Mouse (Mus musculus): ENCODE results near the gene Pbld2. TPM values are rescaled to one million over a fixed set of nuclear protein-coding genes. Genes with fewer than 3 reads are reported as not detected.

Pbld2 gene
- polyA plus RNA-seq, 1 experiment from 2014 or later, result 0.88 TPM

DNA sequence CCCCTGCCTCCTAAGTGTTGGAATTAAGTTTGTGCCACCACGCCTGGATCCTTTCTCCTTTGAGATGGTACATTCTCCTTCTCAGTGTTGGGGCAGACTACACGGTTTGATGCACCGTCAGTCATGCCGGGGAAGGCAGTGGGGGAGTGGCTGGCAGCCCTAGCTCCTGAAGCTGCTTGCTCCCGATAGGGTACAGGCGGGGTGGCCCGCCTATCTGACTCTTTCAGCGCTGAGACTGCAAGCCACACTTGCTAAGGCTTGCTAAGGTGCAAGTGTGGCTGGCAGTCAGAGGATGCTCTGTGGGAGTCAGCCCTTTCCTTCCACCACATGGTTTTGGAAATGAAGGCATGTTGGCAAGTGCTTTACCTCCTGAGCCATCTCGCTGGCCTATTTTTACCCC lies 23.5 kb upstream of the Pbld2 start:
- no peaks in the 10 kb centered on the region for H3K4me1 ChIP-seq (replicated peaks; ENCODE audit: control insufficient read depth, insufficient read depth, low read length)
- no peak overlapping the region for H3K27ac ChIP-seq (ENCODE audit: low read depth, low read length)
- H3K9ac ChIP-seq (ENCODE audit: low read length), result no peak overlapping the region
- DNase-seq (ENCODE audit: low spot score) (no peak), ATAC-seq (replicated peaks; ENCODE audit: low FRiP score) (no peak)
- H3K27me3 ChIP-seq (ENCODE audit: control insufficient read depth, insufficient read depth, low read length), result no peaks in the 10 kb centered on the region
- H3K4me3 ChIP-seq (ENCODE audit: low read depth, low read length), result no peak overlapping the region
- H3K9me3 ChIP-seq (ENCODE audit: control insufficient read depth, low read length), result no peaks in the 10 kb centered on the region
- no peak overlapping the region for H3K4me2 ChIP-seq (ENCODE audit: low read depth, low read length, severe bottlenecking)
- WGBS, result 79% methylated on average over 9 of the region's 9 CpGs
- peaks cover 10% of the 10 kb centered on the region for H3K36me3 ChIP-seq (ENCODE audit: control insufficient read depth, insufficient read depth, low read length)

DNA sequence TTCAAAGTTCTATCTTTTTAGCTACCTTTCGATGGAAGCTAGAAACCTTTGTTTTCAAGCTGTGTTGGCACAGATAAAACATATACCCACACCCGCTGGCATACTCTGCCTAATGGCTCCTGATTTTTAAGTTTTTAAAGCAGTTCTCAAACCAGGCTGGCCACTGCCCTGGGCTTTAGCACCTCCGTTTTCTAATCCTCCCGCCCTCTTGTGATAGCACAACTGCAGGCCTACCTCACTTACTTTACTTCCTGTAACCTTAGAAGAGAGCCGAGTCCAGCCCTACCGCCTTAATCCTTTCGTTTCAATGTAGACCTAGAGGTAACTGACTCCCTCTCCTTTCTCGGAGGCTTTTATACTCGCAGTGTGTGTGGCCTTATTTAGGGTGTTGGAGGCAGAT lies 20.9 kb upstream of the Pbld2 start:
- Histone ChIP-seq H3K4me3 (ENCODE audit: low read depth, low read length) (no peak overlapping the region), H3K9ac (ENCODE audit: low read length) (no peak overlapping the region), H3K4me1 (replicated peaks; ENCODE audit: control insufficient read depth, insufficient read depth, low read length) (no peaks in the 10 kb centered on the region), H3K27ac (ENCODE audit: low read depth, low read length) (no peak overlapping the region), H3K9me3 (ENCODE audit: control insufficient read depth, low read length) (no peaks in the 10 kb centered on the region), H3K4me2 (ENCODE audit: low read depth, low read length, severe bottlenecking) (no peak overlapping the region), H3K27me3 (ENCODE audit: control insufficient read depth, insufficient read depth, low read length) (no peaks in the 10 kb centered on the region), H3K36me3 (ENCODE audit: control insufficient read depth, insufficient read depth, low read length) (peaks cover 8% of the 10 kb centered on the region)
- 77% methylated on average over 9 of the region's 9 CpGs for WGBS
- DNase-seq (ENCODE audit: low spot score) (no peak), ATAC-seq (replicated peaks; ENCODE audit: low FRiP score) (no peak)

DNA sequence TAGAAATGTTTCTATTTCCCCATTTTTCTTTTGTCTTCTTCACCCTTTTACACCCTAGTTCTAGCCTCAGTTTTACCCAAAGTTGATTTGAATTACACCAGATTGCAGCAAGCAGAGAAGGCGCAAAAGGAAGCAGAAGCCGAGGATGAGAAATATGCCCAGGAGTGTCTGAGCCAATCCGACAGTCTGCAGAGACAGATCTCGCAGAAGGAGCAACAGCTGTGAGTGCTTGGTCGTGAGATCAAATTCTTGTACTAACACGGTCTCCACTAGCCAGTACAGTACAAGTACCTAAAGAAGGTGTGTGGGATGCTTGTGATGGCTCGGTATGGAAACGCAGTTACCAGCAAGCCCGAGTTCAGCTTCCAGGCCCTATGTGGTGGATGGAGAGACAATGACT lies 19.6 kb upstream of the Pbld2 start:
- peaks cover 8% of the 10 kb centered on the region for H3K36me3 ChIP-seq (ENCODE audit: control insufficient read depth, insufficient read depth, low read length)
- WGBS, result 92% methylated on average over 9 of the region's 9 CpGs
- H3K9ac ChIP-seq (ENCODE audit: low read length), result no peak overlapping the region
- ATAC-seq (replicated peaks; ENCODE audit: low FRiP score) (no peak), DNase-seq (ENCODE audit: low spot score) (no peak)
- no peak overlapping the region for H3K4me3 ChIP-seq (ENCODE audit: low read depth, low read length)
- H3K27me3 ChIP-seq (ENCODE audit: control insufficient read depth, insufficient read depth, low read length), result no peaks in the 10 kb centered on the region
- H3K4me1 ChIP-seq (replicated peaks; ENCODE audit: control insufficient read depth, insufficient read depth, low read length), result no peaks in the 10 kb centered on the region
- no peak overlapping the region for H3K27ac ChIP-seq (ENCODE audit: low read depth, low read length)
- no peak overlapping the region for H3K4me2 ChIP-seq (ENCODE audit: low read depth, low read length, severe bottlenecking)
- no peaks in the 10 kb centered on the region for H3K9me3 ChIP-seq (ENCODE audit: control insufficient read depth, low read length)

DNA sequence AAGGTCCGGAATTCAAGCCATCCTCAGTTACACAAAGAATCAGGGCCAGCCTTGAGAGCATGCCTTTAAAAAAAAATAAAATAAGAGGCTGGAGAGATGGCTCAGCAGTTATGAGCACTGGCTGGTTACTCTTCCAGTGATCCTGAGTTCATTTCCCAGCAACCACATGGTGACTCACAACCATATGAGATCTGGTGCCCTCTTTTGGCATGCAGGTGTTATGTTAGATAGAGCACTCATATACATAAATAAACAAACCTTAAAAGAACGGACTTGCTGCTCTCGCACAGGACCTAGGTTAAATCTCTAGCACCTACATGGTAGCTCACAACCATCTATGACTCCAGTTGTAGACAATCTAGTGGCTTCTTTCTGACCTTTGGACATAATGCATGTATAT lies 15.9 kb upstream of the Pbld2 start:
- H3K4me2 ChIP-seq (ENCODE audit: low read depth, low read length, severe bottlenecking), result no peak overlapping the region
- no peak for DNase-seq (ENCODE audit: low spot score)
- H3K9ac ChIP-seq (ENCODE audit: low read length), result no peak overlapping the region
- no peaks in the 10 kb centered on the region for H3K27me3 ChIP-seq (ENCODE audit: control insufficient read depth, insufficient read depth, low read length)
- H3K4me3 ChIP-seq (ENCODE audit: low read depth, low read length), result no peak overlapping the region
- ATAC-seq (replicated peaks; ENCODE audit: low FRiP score), result no peak; the same call in 1 of the 2 replicates
- no peaks in the 10 kb centered on the region for H3K4me1 ChIP-seq (replicated peaks; ENCODE audit: control insufficient read depth, insufficient read depth, low read length)
- H3K27ac ChIP-seq (ENCODE audit: low read depth, low read length), result no peak overlapping the region
- 77% methylated on average over 3 of the region's 3 CpGs for WGBS
- no peaks in the 10 kb centered on the region for H3K9me3 ChIP-seq (ENCODE audit: control insufficient read depth, low read length)
- H3K36me3 ChIP-seq (ENCODE audit: control insufficient read depth, insufficient read depth, low read length), result peaks cover 14% of the 10 kb centered on the region

DNA sequence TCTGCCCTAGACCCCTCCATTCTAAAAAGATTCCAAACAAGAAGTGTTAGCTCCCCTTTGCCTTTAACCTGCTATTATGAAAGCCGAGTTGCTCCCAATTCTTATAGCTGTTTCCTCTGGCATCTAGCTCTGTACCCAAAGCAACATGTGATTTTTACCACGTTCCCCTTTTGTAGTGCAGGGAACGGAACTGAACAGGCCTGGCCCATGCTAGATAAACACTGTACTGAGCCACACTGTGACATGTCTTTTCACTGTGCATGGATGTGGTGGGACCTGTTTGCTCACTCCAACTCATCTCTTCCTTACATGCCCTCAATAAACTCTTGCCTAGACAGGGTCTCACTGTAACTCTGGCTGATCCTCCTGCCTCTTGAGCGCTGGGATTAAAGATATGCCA lies 13.8 kb upstream of the Pbld2 start:
- Histone ChIP-seq H3K4me3 (ENCODE audit: low read depth, low read length) (no peak overlapping the region), H3K9ac (ENCODE audit: low read length) (no peak overlapping the region), H3K27me3 (ENCODE audit: control insufficient read depth, insufficient read depth, low read length) (no peaks in the 10 kb centered on the region), H3K36me3 (ENCODE audit: control insufficient read depth, insufficient read depth, low read length) (peaks cover 12% of the 10 kb centered on the region; the same call in 1 of the 2 replicates), H3K27ac (ENCODE audit: low read depth, low read length) (no peak overlapping the region), H3K4me2 (ENCODE audit: low read depth, low read length, severe bottlenecking) (no peak overlapping the region), H3K4me1 (replicated peaks; ENCODE audit: control insufficient read depth, insufficient read depth, low read length) (no peaks in the 10 kb centered on the region), H3K9me3 (ENCODE audit: control insufficient read depth, low read length) (no peaks in the 10 kb centered on the region)
- ATAC-seq (replicated peaks; ENCODE audit: low FRiP score), result no peak
- WGBS, result 85% methylated on average over 4 of the region's 4 CpGs
- no peak for DNase-seq (ENCODE audit: low spot score)

DNA sequence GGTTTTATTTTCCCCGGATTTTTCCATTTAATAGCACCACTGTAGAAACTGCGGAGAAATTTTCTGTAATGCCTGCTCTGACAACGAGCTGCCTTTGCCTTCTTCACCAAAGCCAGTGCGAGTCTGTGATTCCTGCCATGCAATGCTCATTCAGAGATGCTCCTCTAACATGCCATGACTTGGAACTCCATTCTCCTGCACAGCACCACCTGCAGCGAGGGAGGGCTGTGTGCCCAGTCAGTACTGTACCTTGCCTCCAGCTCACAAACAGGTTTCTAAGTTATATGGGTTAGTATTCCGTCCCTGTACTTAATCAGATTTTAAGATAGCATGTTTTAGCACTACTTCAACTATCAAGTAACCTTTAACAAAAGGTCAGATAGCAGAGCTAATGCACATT lies 12.6 kb upstream of the Pbld2 start:
- Histone ChIP-seq H3K27ac (ENCODE audit: low read depth, low read length) (no peak overlapping the region), H3K4me3 (ENCODE audit: low read depth, low read length) (no peak overlapping the region), H3K4me1 (replicated peaks; ENCODE audit: control insufficient read depth, insufficient read depth, low read length) (no peaks in the 10 kb centered on the region), H3K9ac (ENCODE audit: low read length) (no peak overlapping the region), H3K27me3 (ENCODE audit: control insufficient read depth, insufficient read depth, low read length) (no peaks in the 10 kb centered on the region), H3K4me2 (ENCODE audit: low read depth, low read length, severe bottlenecking) (no peak overlapping the region), H3K9me3 (ENCODE audit: control insufficient read depth, low read length) (no peaks in the 10 kb centered on the region), H3K36me3 (ENCODE audit: control insufficient read depth, insufficient read depth, low read length) (peaks cover 18% of the 10 kb centered on the region; the same call in 1 of the 2 replicates)
- DNase-seq (ENCODE audit: low spot score), result no peak
- 94% methylated on average over 6 of the region's 6 CpGs for WGBS
- no peak for ATAC-seq (replicated peaks; ENCODE audit: low FRiP score)

DNA sequence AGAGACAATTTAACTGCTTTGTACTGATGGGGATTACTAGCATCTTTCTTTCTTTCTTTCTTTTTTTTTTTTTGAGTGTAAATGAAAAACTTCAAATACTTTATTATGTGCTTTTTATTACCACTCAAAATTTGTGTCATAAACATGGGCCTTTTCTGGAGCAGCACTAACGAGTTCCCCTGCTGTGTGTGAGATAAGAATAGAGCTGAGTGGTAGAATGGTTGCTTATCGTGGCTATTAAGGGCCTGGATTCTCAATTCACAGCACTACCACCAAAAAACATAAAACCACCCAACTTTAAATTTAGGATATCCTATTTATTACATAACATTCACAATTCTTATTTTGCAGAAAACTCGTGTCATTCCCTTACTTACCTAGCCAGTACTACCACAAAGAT lies 10.6 kb upstream of the Pbld2 start:
- H3K4me3 ChIP-seq (ENCODE audit: low read depth, low read length), result no peak overlapping the region
- ATAC-seq (replicated peaks; ENCODE audit: low FRiP score) (no peak), DNase-seq (ENCODE audit: low spot score) (no peak)
- peaks cover 22% of the 10 kb centered on the region; the same call in 1 of the 2 replicates for H3K36me3 ChIP-seq (ENCODE audit: control insufficient read depth, insufficient read depth, low read length)
- H3K27ac ChIP-seq (ENCODE audit: low read depth, low read length), result no peak overlapping the region
- H3K4me1 ChIP-seq (replicated peaks; ENCODE audit: control insufficient read depth, insufficient read depth, low read length), result no peaks in the 10 kb centered on the region
- WGBS, result 78% methylated on average over 3 of the region's 3 CpGs
- no peaks in the 10 kb centered on the region for H3K9me3 ChIP-seq (ENCODE audit: control insufficient read depth, low read length)
- H3K27me3 ChIP-seq (ENCODE audit: control insufficient read depth, insufficient read depth, low read length), result no peaks in the 10 kb centered on the region
- no peak overlapping the region for H3K9ac ChIP-seq (ENCODE audit: low read length)
- H3K4me2 ChIP-seq (ENCODE audit: low read depth, low read length, severe bottlenecking), result no peak overlapping the region

DNA sequence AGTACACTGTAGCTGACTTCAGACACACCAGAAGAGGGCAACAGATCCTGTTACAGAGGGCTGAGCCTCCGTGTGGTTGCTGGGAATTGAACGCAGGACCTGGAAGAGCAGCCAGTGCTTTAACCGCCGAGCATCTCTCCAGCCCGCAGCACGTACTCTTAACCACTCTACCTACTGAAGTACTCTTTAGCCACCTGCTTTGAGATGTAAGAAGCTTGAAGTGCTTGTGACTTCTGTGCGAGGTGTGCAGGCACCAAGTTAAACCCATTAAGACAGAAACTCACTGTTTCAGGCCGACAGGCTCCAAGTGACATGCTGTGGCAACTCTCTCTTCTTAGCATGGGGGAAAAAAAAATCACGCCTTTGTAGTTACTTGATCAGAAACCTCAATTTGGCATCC lies 9.9 kb upstream of the Pbld2 start:
- ATAC-seq (replicated peaks; ENCODE audit: low FRiP score), result no peak
- Histone ChIP-seq H3K4me1 (replicated peaks; ENCODE audit: control insufficient read depth, insufficient read depth, low read length) (no peaks in the 10 kb centered on the region), H3K9me3 (ENCODE audit: control insufficient read depth, low read length) (no peaks in the 10 kb centered on the region), H3K27ac (ENCODE audit: low read depth, low read length) (no peak overlapping the region), H3K4me3 (ENCODE audit: low read depth, low read length) (no peak overlapping the region), H3K27me3 (ENCODE audit: control insufficient read depth, insufficient read depth, low read length) (no peaks in the 10 kb centered on the region), H3K4me2 (ENCODE audit: low read depth, low read length, severe bottlenecking) (no peak overlapping the region), H3K36me3 (ENCODE audit: control insufficient read depth, insufficient read depth, low read length) (peaks cover 22% of the 10 kb centered on the region; the same call in 1 of the 2 replicates), H3K9ac (ENCODE audit: low read length) (no peak overlapping the region)
- no peak for DNase-seq (ENCODE audit: low spot score)
- WGBS, result 87% methylated on average over 9 of the region's 9 CpGs

DNA sequence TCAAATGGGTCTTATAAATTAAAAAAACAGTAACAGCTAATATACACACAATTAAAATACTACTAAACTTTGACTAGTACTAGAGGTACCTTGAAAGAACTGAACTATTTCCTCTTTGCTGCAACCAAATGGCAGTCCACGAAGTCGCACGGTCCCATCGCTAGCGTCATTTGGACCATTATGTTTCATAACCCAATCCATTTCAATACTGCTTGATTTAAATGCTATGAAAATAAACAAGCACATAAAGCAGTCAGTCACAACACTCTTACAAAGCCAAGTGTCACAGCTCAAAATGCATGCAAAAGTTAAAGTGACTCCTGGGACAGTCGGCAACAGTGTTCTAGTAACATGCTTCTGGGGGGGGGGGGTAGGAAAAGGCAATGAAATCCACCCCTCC lies 4.8 kb upstream of the Pbld2 start:
- no peaks in the 10 kb centered on the region for H3K9me3 ChIP-seq (ENCODE audit: control insufficient read depth, low read length)
- no peak for DNase-seq (ENCODE audit: low spot score)
- 88% methylated on average over 6 of the region's 6 CpGs for WGBS
- no peaks in the 10 kb centered on the region for H3K27me3 ChIP-seq (ENCODE audit: control insufficient read depth, insufficient read depth, low read length)
- H3K36me3 ChIP-seq (ENCODE audit: control insufficient read depth, insufficient read depth, low read length), result peaks cover 14% of the 10 kb centered on the region; the same call in 1 of the 2 replicates
- no peak overlapping the region for H3K9ac ChIP-seq (ENCODE audit: low read length)
- H3K4me3 ChIP-seq (ENCODE audit: low read depth, low read length), result no peak overlapping the region
- no peak overlapping the region for H3K27ac ChIP-seq (ENCODE audit: low read depth, low read length)
- no peak for ATAC-seq (replicated peaks; ENCODE audit: low FRiP score)
- no peak overlapping the region for H3K4me2 ChIP-seq (ENCODE audit: low read depth, low read length, severe bottlenecking)
- H3K4me1 ChIP-seq (replicated peaks; ENCODE audit: control insufficient read depth, insufficient read depth, low read length), result no peaks in the 10 kb centered on the region

Data from forebrain, embryonic 11.5 days (tissue).